ENCODE assay signal across 28 mouse cellular contexts in the genomic region with DNA sequence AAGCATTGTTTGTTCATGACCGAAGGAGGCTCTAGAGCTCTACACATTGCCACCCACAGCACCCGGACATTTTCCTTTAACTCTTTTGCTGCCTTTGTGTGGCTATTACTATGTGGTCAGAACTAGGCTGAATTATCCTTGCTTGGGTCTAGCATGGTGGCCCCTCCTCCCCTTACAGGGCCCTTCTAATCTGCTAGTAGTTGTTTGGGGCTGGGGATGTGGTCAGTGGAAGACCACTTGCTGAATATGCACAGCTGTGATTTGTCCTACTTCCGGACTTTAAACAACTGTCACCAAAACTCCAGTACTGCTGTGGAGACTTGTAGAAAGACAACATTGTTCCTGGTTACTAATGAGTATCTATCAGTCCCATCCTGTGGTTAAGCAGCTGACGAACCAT.
DNase-seq lines count a peak whose midpoint lies in the region; ATAC-seq and TF ChIP-seq lines count a peak whose summit lies in the region.
"Had no signal": no experiment of that assay in that cellular context is flagged by ENCODE, and none has a peak within 500 bp of the region (broad histone marks: within the 10 kb centered on the region; RNA-seq: fewer than 3 reads in every experiment).

No protein-coding gene starts in this region.

- peaks cover 74% of the 10 kb centered on the region for H3K36me3 ChIP-seq in embryonic facial prominence, embryonic 14.5 days (ENCODE audit: control insufficient read depth, insufficient read depth, low read length)
- H3K36me3 ChIP-seq in embryonic facial prominence, embryonic 10.5 days (replicated peaks) = peaks cover 86% of the 10 kb centered on the region
- peaks cover 12% of the 10 kb centered on the region; the same call in 1 of the 2 replicates for H3K36me3 ChIP-seq in intestine, embryonic 16.5 days (ENCODE audit: control insufficient read depth, insufficient read depth, low read length)
- H3K36me3 ChIP-seq in intestine, postnatal 0 days (ENCODE audit: control insufficient read depth, insufficient read depth) = peaks cover 57% of the 10 kb centered on the region
- peaks cover 46% of the 10 kb centered on the region for H3K36me3 ChIP-seq in stomach, embryonic 14.5 days (ENCODE audit: control insufficient read depth, insufficient read depth, low read length)
- peaks cover 24% of the 10 kb centered on the region for H3K36me3 ChIP-seq in stomach, postnatal 0 days (ENCODE audit: control insufficient read depth, insufficient read depth, low read length)

- no peaks in the 10 kb centered on the region for H3K4me1 ChIP-seq in embryonic facial prominence, embryonic 14.5 days (ENCODE audit: control insufficient read depth, insufficient read depth, low read length)
- peaks cover 12% of the 10 kb centered on the region for H3K4me1 ChIP-seq in embryonic facial prominence, embryonic 10.5 days
- peaks cover 2% of the 10 kb centered on the region; the same call in 1 of the 2 replicates for H3K4me1 ChIP-seq in intestine, embryonic 16.5 days (ENCODE audit: control insufficient read depth, insufficient read depth, low read length)
- H3K4me1 ChIP-seq in intestine, postnatal 0 days (replicated peaks; ENCODE audit: control insufficient read depth, insufficient read depth, low read length) = no peaks in the 10 kb centered on the region
- H3K4me1 ChIP-seq in stomach, embryonic 14.5 days (ENCODE audit: control insufficient read depth, insufficient read depth, low read length) = peaks cover 11% of the 10 kb centered on the region; the same call in 1 of the 2 replicates
- H3K4me1 ChIP-seq in stomach, postnatal 0 days (replicated peaks; ENCODE audit: control insufficient read depth, insufficient read depth) = no peaks in the 10 kb centered on the region
- H3K4me1 ChIP-seq: embryonic facial prominence, embryonic 15.5 days had no signal

- no peaks in the 10 kb centered on the region for H3K27me3 ChIP-seq in embryonic facial prominence, embryonic 14.5 days (replicated peaks; ENCODE audit: control insufficient read depth, insufficient read depth, low read length)
- no peaks in the 10 kb centered on the region for H3K27me3 ChIP-seq in embryonic facial prominence, embryonic 10.5 days (replicated peaks; ENCODE audit: low read depth, poor library complexity, severe bottlenecking)
- no peaks in the 10 kb centered on the region for H3K27me3 ChIP-seq in intestine, embryonic 16.5 days (replicated peaks; ENCODE audit: control insufficient read depth, insufficient read depth, low read length)
- no peaks in the 10 kb centered on the region for H3K27me3 ChIP-seq in intestine, postnatal 0 days (replicated peaks; ENCODE audit: control insufficient read depth, insufficient read depth, low read length)
- no peaks in the 10 kb centered on the region for H3K27me3 ChIP-seq in stomach, embryonic 14.5 days (ENCODE audit: control insufficient read depth, insufficient read depth, low read length)
- H3K27me3 ChIP-seq in stomach, postnatal 0 days (ENCODE audit: control insufficient read depth, insufficient read depth, low read length) = no peaks in the 10 kb centered on the region
- H3K27me3 ChIP-seq: CH12.LX; embryonic facial prominence, embryonic 12.5 days; embryonic facial prominence, embryonic 15.5 days; forebrain, embryonic 12.5 days; Patski had no signal

- ATAC-seq in embryonic facial prominence, embryonic 14.5 days (ENCODE audit: low read depth) = peak; percentile 51
- ATAC-seq in intestine, embryonic 16.5 days = peak; percentile 10; the same call in 1 of the 2 replicates
- ATAC-seq in intestine, postnatal 0 days = no peak
- ATAC-seq in stomach, embryonic 14.5 days (ENCODE audit: insufficient number of reproducible peaks, insufficient read depth, low FRiP score, low read depth) = peak; percentile 61; the same call in 1 of the 2 replicates
- no peak for ATAC-seq in stomach, postnatal 0 days (ENCODE audit: low FRiP score, low TSS enrichment)
- ATAC-seq: activated CD4-positive, CD25-positive, alpha-beta regulatory T cell, adult 4 months; CD4-positive, CD25-positive, alpha-beta regulatory T cell, adult 4 months; forebrain, embryonic 14.5 days; forebrain, embryonic 16.5 days; Patski had no signal

- WGBS in embryonic facial prominence, embryonic 14.5 days = 75% methylated on average over 4 of the region's 4 CpGs
- WGBS in embryonic facial prominence, embryonic 10.5 days = 83% methylated on average over 4 of the region's 4 CpGs
- WGBS in intestine, embryonic 16.5 days = 45% methylated on average over 4 of the region's 4 CpGs
- 46% methylated on average over 4 of the region's 4 CpGs for WGBS in intestine, postnatal 0 days
- 51% methylated on average over 4 of the region's 4 CpGs for WGBS in stomach, embryonic 14.5 days
- 41% methylated on average over 4 of the region's 4 CpGs for WGBS in stomach, postnatal 0 days

- DNase-seq in embryonic facial prominence, embryonic 14.5 days (ENCODE audit: low spot score) = no peak
- DNase-seq in embryonic facial prominence, embryonic 10.5 days (ENCODE audit: low spot score) = no peak
- no peak for DNase-seq in stomach, postnatal 0 days (ENCODE audit: low spot score)
- DNase-seq: adrenal gland, adult 8-10 months; adrenal gland, postnatal 14 days; adrenal gland, postnatal 36 days; B cell, adult 2 months; cerebellum, adult 11-12 months; cerebellum, adult 2 months; cerebellum, adult 9-10 months; cerebellum, postnatal 10 days; cerebellum, postnatal 25 days; embryo, embryonic 11 days had no signal

- no peak overlapping the region for H3K9ac ChIP-seq in embryonic facial prominence, embryonic 14.5 days (ENCODE audit: low read depth, low read length)
- H3K9ac ChIP-seq in intestine, embryonic 16.5 days (ENCODE audit: low read depth, low read length) = no peak overlapping the region
- no peak overlapping the region for H3K9ac ChIP-seq in intestine, postnatal 0 days (ENCODE audit: low read depth, low read length)
- H3K9ac ChIP-seq in stomach, embryonic 14.5 days (replicated peaks; ENCODE audit: low read depth, low read length) = no peak overlapping the region
- no peak overlapping the region for H3K9ac ChIP-seq in stomach, postnatal 0 days (ENCODE audit: low read length)
- H3K9ac ChIP-seq: embryonic facial prominence, embryonic 12.5 days; embryonic facial prominence, embryonic 15.5 days; forebrain, embryonic 12.5 days had no signal

- no peak overlapping the region for H3K4me2 ChIP-seq in embryonic facial prominence, embryonic 14.5 days (ENCODE audit: low read depth, low read length)
- H3K4me2 ChIP-seq in intestine, embryonic 16.5 days (ENCODE audit: low read depth, low read length) = no peak overlapping the region
- H3K4me2 ChIP-seq in intestine, postnatal 0 days (replicated peaks; ENCODE audit: low read depth) = no peak overlapping the region
- H3K4me2 ChIP-seq in stomach, embryonic 14.5 days (replicated peaks; ENCODE audit: low read depth, low read length) = no peak overlapping the region
- H3K4me2 ChIP-seq in stomach, postnatal 0 days (replicated peaks; ENCODE audit: low read depth) = no peak overlapping the region
- H3K4me2 ChIP-seq: embryonic facial prominence, embryonic 12.5 days; embryonic facial prominence, embryonic 15.5 days; forebrain, embryonic 12.5 days had no signal

- no peak for TF ChIP-seq EP300 in stomach, postnatal 0 days (optimal IDR thresholded peaks at IDR 0.05)

- no peak overlapping the region for H3K27ac ChIP-seq in embryonic facial prominence, embryonic 14.5 days (replicated peaks; ENCODE audit: low read depth, low read length)
- H3K27ac ChIP-seq in embryonic facial prominence, embryonic 10.5 days (replicated peaks) = no peak overlapping the region
- no peak overlapping the region for H3K27ac ChIP-seq in intestine, embryonic 16.5 days (ENCODE audit: low read length)
- no peak overlapping the region for H3K27ac ChIP-seq in intestine, postnatal 0 days (ENCODE audit: low read depth, low read length)
- H3K27ac ChIP-seq in stomach, embryonic 14.5 days (ENCODE audit: low read length) = no peak overlapping the region; the same call in 1 of the 2 replicates
- H3K27ac ChIP-seq in stomach, postnatal 0 days (replicated peaks) = no peak overlapping the region
- H3K27ac ChIP-seq: embryonic facial prominence, embryonic 12.5 days; embryonic facial prominence, embryonic 15.5 days; forebrain, embryonic 10.5 days; forebrain, embryonic 12.5 days had no signal

- no peak for TF ChIP-seq CTCF in intestine, postnatal 0 days (IDR thresholded peaks at IDR 0.05; ENCODE audit: low read depth)
- no peak for TF ChIP-seq CTCF in stomach, postnatal 0 days (IDR thresholded peaks at IDR 0.05; ENCODE audit: low read depth)

- H3K4me3 ChIP-seq in embryonic facial prominence, embryonic 14.5 days (ENCODE audit: low read depth, low read length) = no peak overlapping the region
- no peak overlapping the region for H3K4me3 ChIP-seq in embryonic facial prominence, embryonic 10.5 days
- no peak overlapping the region for H3K4me3 ChIP-seq in intestine, embryonic 16.5 days (ENCODE audit: low read length)
- H3K4me3 ChIP-seq in intestine, postnatal 0 days (ENCODE audit: low read depth, low read length) = no peak overlapping the region
- no peak overlapping the region for H3K4me3 ChIP-seq in stomach, embryonic 14.5 days (ENCODE audit: low read depth, low read length)
- no peak overlapping the region for H3K4me3 ChIP-seq in stomach, postnatal 0 days (ENCODE audit: low read depth, low read length)
- H3K4me3 ChIP-seq: embryonic facial prominence, embryonic 12.5 days; embryonic facial prominence, embryonic 15.5 days; erythroblast, embryonic 14.5 days; forebrain, embryonic 10.5 days; forebrain, embryonic 12.5 days had no signal

- H3K9me3 ChIP-seq in embryonic facial prominence, embryonic 14.5 days (ENCODE audit: control insufficient read depth, low read length) = no peaks in the 10 kb centered on the region
- H3K9me3 ChIP-seq in embryonic facial prominence, embryonic 10.5 days = no peaks in the 10 kb centered on the region
- H3K9me3 ChIP-seq in intestine, embryonic 16.5 days (ENCODE audit: control insufficient read depth, low read length) = no peaks in the 10 kb centered on the region
- H3K9me3 ChIP-seq in intestine, postnatal 0 days (ENCODE audit: control insufficient read depth) = no peaks in the 10 kb centered on the region
- H3K9me3 ChIP-seq in stomach, embryonic 14.5 days (ENCODE audit: control insufficient read depth, low read depth, low read length) = no peaks in the 10 kb centered on the region
- no peaks in the 10 kb centered on the region for H3K9me3 ChIP-seq in stomach, postnatal 0 days (ENCODE audit: control insufficient read depth, low read length)
- H3K9me3 ChIP-seq: embryonic facial prominence, embryonic 12.5 days; embryonic facial prominence, embryonic 15.5 days; forebrain, embryonic 10.5 days; forebrain, embryonic 12.5 days; G1E had no signal

Comparison
In these comparisons a context has a peak if more than half of its experiments do, and no peak if none do; other contexts are left out.
1. ATAC-seq: peak in embryonic facial prominence, embryonic 14.5 days (single experiment), intestine, embryonic 16.5 days (single experiment) and stomach, embryonic 14.5 days (single experiment); none in intestine, postnatal 0 days (single experiment) and stomach, postnatal 0 days (single experiment).